Mouse (Mus musculus): Measurements from ENCODE around the gene Ifi209. TPM values are rescaled to one million over a fixed set of nuclear protein-coding genes. Genes with fewer than 3 reads are reported as not detected.

Gene Ifi209
- polyA plus RNA-seq, 1 experiment from 2014 or later: 0.10 TPM

DNA sequence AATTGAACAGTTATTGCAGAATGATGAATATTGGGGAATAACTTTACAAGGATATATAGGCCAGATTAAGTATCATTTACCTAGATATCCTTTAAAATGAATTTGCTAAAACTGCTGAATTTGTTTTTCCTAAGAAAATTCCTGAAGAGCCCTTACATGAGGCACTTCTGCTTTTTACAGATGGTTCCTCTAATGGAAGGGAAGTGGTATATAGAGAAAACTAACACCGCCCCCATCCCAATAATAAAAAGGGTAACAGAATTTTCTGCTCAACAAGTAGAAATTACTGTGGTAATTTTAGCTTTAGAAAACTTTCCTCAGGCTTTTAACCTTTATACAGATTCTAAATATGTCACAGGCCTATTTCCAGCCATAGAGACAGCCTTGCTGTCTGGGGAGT, 63.6 kb downstream of the Ifi209 start:
- H3K27me3 ChIP-seq: no peaks in the 10 kb centered on the region
- no peaks in the 10 kb centered on the region for H3K4me1 ChIP-seq
- H3K9ac ChIP-seq (replicated peaks): no peak overlapping the region
- ATAC-seq (ENCODE audit: low FRiP score, low read depth): no peak
- WGBS: 97% methylated on average over 1 of the region's 1 CpGs
- H3K4me2 ChIP-seq (replicated peaks): no peak overlapping the region
- H3K4me3 ChIP-seq: no peak overlapping the region
- no peaks in the 10 kb centered on the region for H3K36me3 ChIP-seq
- H3K9me3 ChIP-seq: no peaks in the 10 kb centered on the region
- H3K27ac ChIP-seq (replicated peaks): no peak overlapping the region

Small RNA genes lying within 50 kb of the gene (microRNA-seq; reads per million reads assigned to microRNA genes)
- not detected for gene Gm44339

Other genes starting within 250 kb of the Ifi209 start
- gene Ifi206, start 139.9 kb upstream of the Ifi209 start, polyA plus RNA-seq (2016; fragmentation: Nextera tagmentation; extraction: Ambion mirVana): 0.08 TPM in 1 of 2 replicates, not detected in the other
- gene Ifi214, start 95.0 kb upstream of the Ifi209 start, polyA plus RNA-seq (2016; fragmentation: Nextera tagmentation; extraction: Ambion mirVana): not detected in 2 replicates
- gene Ifi213, start 31.6 kb upstream of the Ifi209 start, polyA plus RNA-seq (2016; fragmentation: Nextera tagmentation; extraction: Ambion mirVana): not detected in 2 replicates
- gene Ifi208, start 42.8 kb downstream of the Ifi209 start, polyA plus RNA-seq (2016; fragmentation: Nextera tagmentation; extraction: Ambion mirVana): 0.11 TPM in 1 of 2 replicates, not detected in the other
- 0.43 and 0.82 TPM in 2 replicates for gene Ifi207, start 110.8 kb downstream of the Ifi209 start, polyA plus RNA-seq (2016; fragmentation: Nextera tagmentation; extraction: Ambion mirVana)
- gene Ifi204, start 136.0 kb downstream of the Ifi209 start, polyA plus RNA-seq (2016; fragmentation: Nextera tagmentation; extraction: Ambion mirVana): 1.1 and 1.2 TPM in 2 replicates